Mouse (Mus musculus) right cerebral cortex, postnatal 14 days (tissue): ENCODE measurements around the gene Bbs7.
"Not testable (repeated sequence)": the region's sequence is repeated elsewhere in the genome, so short reads cannot be mapped to it uniquely, and the experiment has no call there.

Source experiments
- DNase-seq: peaks from one replicate; pipeline ENCODE4 v3.0.0; 2022

Bbs7 gene

DNA sequence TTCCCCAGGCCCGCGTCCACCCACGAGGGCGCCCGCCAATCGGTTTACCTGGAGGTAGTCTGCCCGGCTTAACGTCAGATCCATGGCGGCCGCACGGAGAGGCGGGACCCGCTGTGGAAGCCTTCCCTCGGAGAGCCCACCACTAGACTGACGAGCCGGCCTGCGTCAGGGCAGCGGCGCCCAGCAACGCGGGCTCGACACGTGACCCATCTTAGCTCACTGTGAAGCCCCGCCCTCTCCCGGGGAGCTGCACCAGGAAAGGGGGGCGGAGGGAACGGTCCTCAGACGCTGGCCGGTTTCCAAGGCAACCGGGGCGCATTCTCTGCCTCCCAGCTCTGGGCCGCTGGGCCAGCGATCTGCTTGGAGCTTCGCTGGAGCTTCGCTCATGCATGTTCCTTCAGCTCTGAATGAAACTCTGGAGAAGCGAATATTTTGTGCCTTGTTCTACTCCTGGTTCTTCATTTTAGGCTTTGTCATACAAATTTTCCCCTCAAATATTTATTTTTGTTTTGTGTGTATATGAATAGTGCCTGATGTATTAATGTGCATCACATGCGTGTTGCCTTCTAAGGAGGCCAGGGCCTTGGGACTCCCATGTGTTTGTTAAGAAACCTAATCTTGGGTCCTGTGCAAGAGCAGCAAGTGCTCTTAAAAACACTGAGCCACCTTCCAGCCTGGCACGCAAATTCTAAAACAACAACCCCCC is at the start of gene Bbs7:
Bbs7 (minus strand) TSS at position 276 of the 706 bp plus-strand sequence.
- peak; percentile 98 for DNase-seq

GRCm38 (mm10) chr3:36645245-36645559 is 31.9 kb upstream of the Bbs7 start:
- not testable (repeated sequence) for DNase-seq

DNA sequence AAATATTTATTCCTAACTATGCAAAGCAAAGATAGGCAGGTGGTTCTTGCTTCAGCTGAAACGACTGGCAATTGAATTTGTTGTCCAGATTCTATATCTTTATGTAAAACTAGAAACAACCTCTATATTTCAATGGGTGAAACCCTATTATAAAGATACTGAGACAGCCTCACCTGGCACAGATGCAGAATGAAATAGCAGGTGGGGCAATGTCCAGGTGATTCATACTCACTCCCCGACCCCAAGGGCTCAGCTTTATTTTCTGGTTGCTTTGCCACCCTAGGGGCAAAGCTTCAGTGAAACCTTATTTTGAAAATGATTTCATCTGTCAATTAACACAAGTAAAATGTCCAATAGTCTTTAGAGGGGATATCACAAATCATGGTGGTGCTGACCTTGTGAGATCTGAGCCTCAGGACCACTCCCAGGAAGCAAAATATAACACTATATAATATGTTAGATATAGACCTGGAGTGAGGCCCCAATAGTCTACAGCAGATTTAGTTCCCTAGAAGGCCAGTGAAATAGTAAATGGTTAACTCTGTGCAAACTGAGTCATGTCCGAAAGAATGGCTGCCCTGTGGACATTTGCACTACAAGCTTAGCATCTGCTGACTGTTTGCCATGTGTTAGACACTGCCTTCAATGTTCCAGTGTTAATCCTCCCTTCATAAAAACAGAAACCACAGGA is 31.4 kb upstream of the Bbs7 start:
- DNase-seq: no peak

DNA sequence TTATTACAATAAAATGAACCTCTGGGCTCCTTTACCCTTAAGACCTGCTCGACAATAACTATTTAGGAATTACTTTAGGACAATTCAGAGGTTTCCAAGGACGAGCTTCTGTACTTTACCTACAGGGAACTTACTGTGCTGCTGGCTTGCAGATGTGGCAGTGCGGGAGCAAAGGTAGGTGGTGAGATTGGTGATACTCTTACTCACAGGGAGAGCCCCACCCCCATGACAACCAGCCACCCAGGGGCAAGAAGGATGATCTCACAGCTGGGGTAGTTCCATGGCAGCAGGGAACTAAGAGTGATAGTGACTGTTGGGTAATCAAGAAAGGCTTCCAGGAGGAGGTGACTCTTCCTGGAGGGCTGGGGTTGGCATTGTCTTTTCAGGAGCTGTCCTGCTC is 30.1 kb upstream of the Bbs7 start:
- DNase-seq: no peak

DNA sequence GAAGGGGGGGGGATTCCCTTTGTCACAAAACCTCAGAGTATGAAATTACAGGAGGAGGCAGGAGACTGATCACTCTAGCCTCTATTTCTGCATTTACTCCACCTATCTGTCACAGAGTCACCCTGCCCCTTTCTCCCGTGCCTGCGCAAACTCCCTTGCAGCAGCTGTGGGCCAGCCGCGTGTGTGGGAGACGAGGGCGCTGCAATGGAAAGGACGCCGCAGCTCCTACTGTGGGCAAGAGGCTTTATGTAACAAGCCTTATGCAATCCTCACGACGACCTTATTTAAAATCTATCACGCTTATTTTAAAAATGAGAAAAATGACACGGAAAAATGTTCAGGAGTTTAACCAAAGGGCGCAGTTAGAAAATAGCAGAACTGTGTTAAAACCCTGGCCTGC is 29.5 kb upstream of the Bbs7 start:
- peak; percentile 17 for DNase-seq

DNA sequence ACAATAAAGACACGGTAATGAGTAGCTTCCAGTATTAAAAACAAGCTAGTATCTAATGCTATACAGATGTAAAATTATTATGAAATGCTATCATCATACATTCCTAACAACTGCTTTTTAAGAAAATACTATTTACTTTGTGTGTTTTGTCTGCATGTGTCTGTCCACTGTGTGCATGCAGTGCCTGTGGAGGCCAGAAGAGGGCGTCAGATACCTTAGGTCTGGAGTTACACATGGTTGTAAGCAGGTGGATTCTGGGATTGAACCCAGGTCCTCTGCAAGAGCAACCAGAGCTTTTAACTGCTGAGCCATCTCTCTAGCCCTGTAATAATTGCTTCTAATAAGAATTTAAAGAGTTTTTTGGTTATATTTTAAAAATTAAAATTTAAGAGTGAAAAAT is 27.5 kb upstream of the Bbs7 start:
- DNase-seq: no peak

DNA sequence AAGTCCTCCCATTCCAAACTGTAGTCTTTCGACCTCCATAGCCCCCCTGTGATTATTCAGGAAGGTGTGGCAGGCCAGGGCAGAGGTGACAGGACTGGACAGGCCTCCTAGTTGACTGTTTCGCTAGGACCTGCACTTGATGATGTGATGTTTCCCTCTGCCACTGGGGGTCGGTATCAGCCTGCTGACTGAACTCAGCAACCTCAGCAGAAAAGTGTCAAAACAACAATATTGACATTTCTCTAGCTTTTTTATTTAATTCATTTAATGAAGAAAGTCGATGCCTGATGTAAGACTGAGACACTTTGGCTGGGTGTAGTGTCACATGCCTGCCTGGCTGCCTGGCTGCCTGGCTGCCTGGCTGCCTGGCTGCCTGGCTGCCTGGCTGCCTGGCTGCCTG is 22.2 kb upstream of the Bbs7 start:
- DNase-seq: peak; percentile 53

DNA sequence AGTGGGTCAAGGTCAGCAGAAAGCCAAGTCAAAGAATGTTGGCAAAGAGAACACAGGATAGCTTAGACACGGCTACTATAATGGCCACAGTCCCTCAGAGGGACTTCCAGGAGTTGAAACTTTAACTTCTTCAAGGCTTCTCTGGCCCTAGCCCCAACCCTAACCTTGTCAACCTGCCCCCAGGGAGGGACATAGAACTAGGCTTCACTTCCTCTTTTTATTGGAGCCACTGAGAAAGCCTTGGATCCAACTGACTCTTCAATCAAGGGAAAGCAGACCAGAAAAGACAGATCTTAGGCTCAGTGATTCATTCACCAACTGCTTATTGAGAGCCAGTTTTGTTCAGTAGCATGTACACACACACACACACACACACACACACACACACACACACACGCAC is 13.5 kb upstream of the Bbs7 start:
- DNase-seq: no peak

DNA sequence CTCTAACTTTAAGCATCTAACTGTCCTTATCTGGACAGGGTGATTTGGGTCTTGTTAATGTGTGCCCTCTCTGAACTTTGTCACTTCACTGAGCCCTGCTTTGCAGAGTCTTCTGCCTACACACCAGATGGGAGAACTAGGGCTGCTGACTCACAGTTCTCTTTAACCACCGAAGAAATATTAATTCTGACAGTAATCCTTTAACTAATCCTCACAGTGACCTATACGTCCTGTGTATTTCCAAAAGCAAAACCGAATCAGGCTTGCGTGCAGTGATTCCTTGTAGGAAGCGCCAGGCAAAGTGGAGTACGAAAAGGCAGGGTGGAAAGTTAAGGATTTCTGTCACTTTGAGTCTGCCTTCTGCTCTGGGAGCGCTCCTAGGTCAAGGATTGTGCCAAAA is 4.9 kb upstream of the Bbs7 start:
- DNase-seq: no peak

DNA sequence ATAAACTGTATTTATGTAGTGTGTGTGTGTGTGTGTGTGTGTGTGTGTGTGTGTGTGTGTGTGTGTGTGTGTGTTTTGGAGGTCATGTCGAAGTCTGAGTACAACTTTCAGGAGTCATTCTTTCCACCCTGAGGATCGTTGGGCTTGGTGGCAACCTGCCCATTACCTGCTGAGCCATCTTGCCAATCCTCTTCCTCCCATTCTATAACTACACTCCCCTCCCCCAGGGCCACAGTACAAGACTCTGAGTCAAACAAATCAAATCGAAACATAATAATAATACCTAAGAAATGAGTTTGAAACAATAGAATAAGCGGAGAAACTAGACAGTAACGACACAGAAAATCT is 605 bp upstream of the Bbs7 start:
- no peak for DNase-seq

- no peak for DNase-seq
Observed at GRCm38 (mm10) chr3:36612687-36613086, 590 bp downstream of the Bbs7 start.

- DNase-seq: no peak
Observed at GRCm38 (mm10) chr3:36605894-36606783, 7.1 kb downstream of the Bbs7 start.

GRCm38 (mm10) chr3:36599773-36600172 is 13.5 kb downstream of the Bbs7 start:
- not testable (repeated sequence) for DNase-seq

DNA sequence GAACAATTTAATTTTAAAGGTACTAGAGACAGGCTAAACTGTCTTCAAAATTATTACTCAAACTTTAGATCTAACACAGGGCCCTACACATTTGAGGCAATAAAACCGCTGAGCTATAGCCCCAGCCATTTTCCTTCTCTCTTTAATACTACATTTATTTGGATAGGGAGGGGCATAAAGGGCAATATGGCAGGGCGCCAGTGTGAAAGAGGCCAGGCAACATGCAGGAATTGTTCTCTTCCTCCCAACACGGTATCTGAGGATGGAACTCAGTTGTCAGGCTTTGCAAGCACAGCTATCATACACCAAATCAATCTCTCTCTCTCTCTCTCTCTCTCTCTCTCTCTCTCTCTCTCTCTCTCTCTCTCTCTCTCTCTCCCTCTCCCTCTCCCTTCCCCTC is 14.5 kb downstream of the Bbs7 start:
- no peak for DNase-seq

- peak; percentile 98 for DNase-seq
Observed at GRCm38 (mm10) chr3:36571827-36572378, 41.4 kb downstream of the Bbs7 start, which contains the start of gene Ccna2. Ccna2 (minus strand) TSS chr3:36572150.

DNA sequence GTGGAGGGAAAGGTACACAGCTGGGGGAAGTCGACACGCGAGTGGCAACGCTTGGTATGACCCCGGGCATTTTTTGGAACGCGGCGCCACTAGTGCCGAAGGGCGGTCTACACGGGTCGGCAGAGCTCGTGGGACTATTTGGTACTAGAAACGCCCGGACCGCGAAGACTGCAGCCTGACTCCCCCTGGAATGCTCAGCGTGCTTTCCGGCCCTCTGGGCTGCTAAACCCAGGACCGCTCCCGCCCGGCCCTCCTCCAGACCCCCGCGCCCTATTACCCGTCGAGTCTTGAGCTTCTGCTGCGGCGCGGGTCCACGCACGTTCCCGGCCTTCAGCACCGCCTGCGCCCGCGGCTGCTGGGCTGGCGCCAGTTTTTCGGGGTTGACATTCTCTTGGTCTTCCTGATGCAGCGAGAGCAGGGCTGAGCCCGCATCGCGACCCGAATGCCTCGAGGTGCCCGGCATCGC is 41.9 kb downstream of the Bbs7 start:
- DNase-seq: no peak

- DNase-seq: no peak
Observed at GRCm38 (mm10) chr3:36569836-36570235, 43.4 kb downstream of the Bbs7 start.

DNA sequence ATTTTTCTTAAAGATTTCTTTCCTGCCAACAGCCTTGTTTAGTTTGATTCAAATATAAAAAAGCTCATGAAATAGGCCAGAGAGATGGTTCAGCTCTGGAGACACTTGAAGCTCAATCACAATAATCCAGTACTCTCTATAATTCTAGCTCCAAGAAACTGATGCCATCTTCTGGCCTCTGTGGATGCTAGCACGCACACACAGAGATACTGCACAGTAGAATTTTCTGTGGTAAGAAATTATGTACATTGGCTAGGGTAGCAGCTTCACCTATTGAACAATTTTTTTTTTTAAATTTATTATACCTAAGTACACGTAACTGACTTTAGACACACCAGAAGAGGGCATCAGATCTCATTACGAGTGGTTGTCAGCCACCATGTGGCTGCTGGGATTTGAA is 49.6 kb downstream of the Bbs7 start:
- DNase-seq: no peak

- no peak for DNase-seq
Observed at GRCm38 (mm10) chr3:36559606-36560005, 53.7 kb downstream of the Bbs7 start.

DNA sequence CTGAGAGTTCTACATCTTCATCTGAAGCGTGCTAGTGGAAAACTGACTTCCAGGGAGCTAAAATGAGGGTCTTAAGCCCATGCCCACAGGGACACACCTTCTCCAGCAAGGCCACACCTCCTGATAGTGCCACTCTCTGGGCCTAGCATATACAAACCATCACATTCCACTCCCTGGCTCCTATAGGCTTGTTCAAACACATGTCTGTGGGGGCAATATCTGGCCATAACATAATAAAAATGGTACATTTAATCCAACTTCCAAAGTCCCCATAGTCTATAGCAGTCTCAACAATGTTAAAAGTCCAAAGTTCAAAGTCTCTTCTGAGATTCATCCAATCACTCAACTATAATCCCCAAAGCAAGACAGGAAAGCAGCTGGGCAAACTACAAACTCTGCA is 55.7 kb downstream of the Bbs7 start:
- no peak for DNase-seq

GRCm38 (mm10) chr3:36552406-36553047 is 60.8 kb downstream of the Bbs7 start, which contains the start of gene Exosc9:
Exosc9 (plus strand) TSS chr3:36552606.
- peak; percentile 96 for DNase-seq

- no peak for DNase-seq
Observed at GRCm38 (mm10) chr3:36551851-36552384, 61.4 kb downstream of the Bbs7 start.
